Mouse (Mus musculus) testis, postnatal 10 days (tissue): ENCODE measurements around the gene Atg16l2.

Experiments
- DNase-seq: peaks from one replicate; pipeline ENCODE4 v3.0.0; 2021; ENCODE audit warnings: low spot score

Gene Atg16l2

DNA sequence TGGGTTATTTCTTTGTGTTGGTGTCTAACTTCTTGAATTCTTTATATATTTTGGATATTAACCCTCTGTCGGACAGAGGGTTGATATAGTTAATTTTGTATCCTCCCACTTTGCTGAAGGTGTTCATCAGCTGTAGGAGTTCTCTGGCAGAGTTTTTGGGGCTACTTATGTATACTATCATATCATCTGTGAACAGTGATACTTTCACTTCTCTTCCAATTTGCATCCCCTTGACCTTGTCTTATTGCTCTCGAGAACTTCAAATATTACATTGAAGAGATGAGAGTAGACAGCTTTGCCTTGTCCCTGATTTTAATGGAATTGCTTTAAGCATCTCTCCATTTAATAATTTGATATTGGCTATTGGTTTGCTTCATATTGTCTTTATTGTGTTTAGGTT, 78.5 kb downstream of the Atg16l2 start:
- DNase-seq = no peak

DNA sequence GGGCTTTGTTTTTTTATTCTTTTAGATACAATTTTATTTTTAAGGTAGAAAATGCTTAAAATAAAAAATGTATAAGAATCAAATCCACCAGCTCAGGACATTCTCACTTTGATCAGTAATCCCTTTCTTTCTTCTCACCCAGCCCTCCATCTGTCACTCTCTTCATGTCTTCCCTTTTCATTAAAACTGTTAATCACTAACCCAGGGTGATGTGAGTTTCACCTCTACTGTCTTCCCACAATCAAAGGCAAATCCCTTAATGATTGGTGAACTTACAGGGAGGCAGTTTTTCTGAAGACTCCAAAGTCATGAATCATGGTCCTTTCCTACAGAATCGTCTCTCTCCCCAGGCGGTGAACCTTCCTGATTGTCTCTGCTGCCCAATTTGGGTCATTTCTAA, 85.3 kb downstream of the Atg16l2 start:
- no peak for DNase-seq

DNA sequence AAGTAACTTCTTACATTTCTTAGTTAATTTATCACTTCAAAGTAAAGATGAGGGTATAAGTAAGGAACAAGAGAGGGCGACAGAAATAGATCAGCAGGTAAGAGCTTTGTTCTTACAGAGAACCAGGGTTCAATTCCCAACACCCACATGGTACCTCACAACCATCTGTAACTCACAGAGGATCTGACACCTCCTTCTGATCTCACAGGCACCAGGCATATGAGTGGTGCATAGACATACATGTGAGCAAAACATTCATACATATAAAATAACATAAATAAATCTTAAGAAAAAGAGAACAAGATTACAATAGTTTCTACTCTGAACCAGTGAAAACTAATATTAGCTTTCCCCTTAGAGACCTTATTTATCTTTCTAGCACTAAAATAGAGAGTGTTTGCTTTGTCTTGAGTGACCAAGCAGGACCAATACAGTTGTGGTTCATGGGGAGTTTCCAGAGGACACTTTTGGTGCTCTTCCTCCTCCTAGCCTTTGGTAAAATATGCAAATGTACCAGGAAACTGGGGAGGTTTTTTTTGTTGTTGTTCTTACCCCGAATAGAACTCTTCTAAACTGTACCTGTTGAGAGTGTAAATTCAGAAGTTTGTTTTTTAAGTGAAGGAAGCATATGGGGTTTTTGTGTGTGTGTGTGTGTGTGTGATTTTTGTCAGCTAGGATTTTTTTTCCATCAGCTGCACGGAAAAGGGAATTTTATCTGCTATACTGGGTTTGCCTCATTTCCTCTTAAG, 88.4 kb downstream of the Atg16l2 start:
- no peak for DNase-seq
